Mouse (Mus musculus): ENCODE results near the gene Ank2. TPM values are rescaled to one million over a fixed set of nuclear protein-coding genes. Genes with fewer than 3 reads are reported as not detected.

The Ank2 gene
- total and polyA plus RNA-seq, 2 experiments from 2014 or later, result 160 to 575 TPM

- WGBS, result 75% methylated on average over 4 of the region's 4 CpGs
- no peak overlapping the region for H3K4me2 ChIP-seq (ENCODE audit: low read depth)
- H3K4me1 ChIP-seq (ENCODE audit: insufficient read depth), result no peaks in the 10 kb centered on the region
- peaks cover 78% of the 10 kb centered on the region for H3K36me3 ChIP-seq (ENCODE audit: insufficient read depth)
- no peaks in the 10 kb centered on the region for H3K9me3 ChIP-seq (ENCODE audit: low read length)
- 0 out of 2 replicates have a peak, but pooled peaks have one; percentile 12 for ATAC-seq
- no peak for TF ChIP-seq CTCF (IDR thresholded peaks at IDR 0.05; ENCODE audit: low read depth)
- no peak overlapping the region for H3K4me3 ChIP-seq (ENCODE audit: low read depth, low read length)
- no peak for DNase-seq
- no peaks in the 10 kb centered on the region for H3K27me3 ChIP-seq (ENCODE audit: insufficient read depth, low read length)
- no peak overlapping the region for H3K9ac ChIP-seq
- no peak overlapping the region for H3K27ac ChIP-seq (ENCODE audit: low read depth, low read length)
Observed at GRCm38 (mm10) chr3:126944838-126945237, 554.3 kb downstream of the Ank2 start.

DNA sequence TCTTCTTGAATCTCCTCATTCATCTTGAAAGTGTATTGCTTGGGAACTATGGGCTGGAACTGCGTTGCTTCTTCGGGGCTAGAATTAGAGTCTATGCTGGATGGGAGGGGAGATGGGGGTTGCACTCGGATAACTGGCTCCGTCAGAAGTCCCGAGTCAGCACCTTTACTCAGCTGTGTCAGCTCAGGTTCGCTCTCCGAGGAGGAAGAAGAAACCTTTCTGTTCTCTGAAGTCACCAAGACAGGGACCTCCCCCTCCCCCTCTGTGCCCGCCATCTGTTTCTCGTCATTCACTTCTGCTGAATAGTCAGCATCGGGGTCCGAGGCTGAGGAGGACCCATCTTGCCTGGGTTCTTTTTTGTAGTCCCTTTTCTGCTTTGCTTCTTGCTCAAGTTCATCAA is 555.1 kb downstream of the Ank2 start:
- TF ChIP-seq CTCF (IDR thresholded peaks at IDR 0.05; ENCODE audit: low read depth), result no peak
- ATAC-seq, result no peak

DNA sequence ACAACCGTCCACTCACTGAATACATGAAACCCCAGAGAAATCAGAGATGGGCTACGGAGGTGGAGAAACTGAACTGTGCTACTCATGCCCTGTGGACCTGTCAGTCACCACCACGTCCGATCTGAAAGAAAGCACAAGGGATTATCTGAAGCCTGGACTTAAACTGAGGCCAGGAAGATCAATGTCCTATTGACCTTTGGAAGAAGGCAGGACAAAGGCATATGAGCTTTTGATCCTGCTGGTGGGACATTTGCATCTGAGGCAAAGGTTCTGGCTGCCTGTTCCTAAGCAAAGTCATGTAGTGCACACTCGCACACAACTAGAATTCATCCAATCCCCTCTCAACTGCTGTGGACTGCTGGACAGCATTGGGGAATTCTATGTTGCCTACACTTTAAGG is 558.7 kb downstream of the Ank2 start:
- DNase-seq, result no peak
- Histone ChIP-seq H3K4me1 (ENCODE audit: insufficient read depth) (no peaks in the 10 kb centered on the region), H3K4me2 (ENCODE audit: low read depth) (no peak overlapping the region), H3K27ac (ENCODE audit: low read depth, low read length) (no peak overlapping the region), H3K9me3 (ENCODE audit: low read length) (no peaks in the 10 kb centered on the region), H3K4me3 (ENCODE audit: low read depth, low read length) (no peak overlapping the region), H3K36me3 (ENCODE audit: insufficient read depth) (peaks cover 67% of the 10 kb centered on the region), H3K27me3 (ENCODE audit: insufficient read depth, low read length) (no peaks in the 10 kb centered on the region), H3K9ac (no peak overlapping the region)
- no peak for TF ChIP-seq CTCF (IDR thresholded peaks at IDR 0.05; ENCODE audit: low read depth)
- no peak for ATAC-seq
- 52% methylated on average over 5 of the region's 5 CpGs for WGBS

More for the DNA sequence above, 555.1 kb downstream of the Ank2 start:
- Histone ChIP-seq H3K36me3 (ENCODE audit: insufficient read depth) (peaks cover 79% of the 10 kb centered on the region), H3K27ac (ENCODE audit: low read depth, low read length) (no peak overlapping the region), H3K4me3 (ENCODE audit: low read depth, low read length) (no peak overlapping the region), H3K9me3 (ENCODE audit: low read length) (no peaks in the 10 kb centered on the region), H3K27me3 (ENCODE audit: insufficient read depth, low read length) (no peaks in the 10 kb centered on the region), H3K9ac (no peak overlapping the region), H3K4me2 (ENCODE audit: low read depth) (no peak overlapping the region), H3K4me1 (ENCODE audit: insufficient read depth) (no peaks in the 10 kb centered on the region)
- no peak for DNase-seq
- WGBS, result 88% methylated on average over 11 of the region's 11 CpGs

GRCm38 (mm10) chr3:126931884-126932506 is 567.2 kb downstream of the Ank2 start:
- DNase-seq (peak; percentile 55), ATAC-seq (peak; percentile 87)
- H3K36me3 ChIP-seq (ENCODE audit: insufficient read depth), result peaks cover 62% of the 10 kb centered on the region
- H3K9ac ChIP-seq, result no peak overlapping the region
- H3K4me3 ChIP-seq (ENCODE audit: low read depth, low read length), result no peak overlapping the region
- peak; percentile 85 for TF ChIP-seq CTCF (IDR thresholded peaks at IDR 0.05; ENCODE audit: low read depth)
- WGBS, result 79% methylated on average over 4 of the region's 4 CpGs
- no peaks in the 10 kb centered on the region for H3K9me3 ChIP-seq (ENCODE audit: low read length)
- no peaks in the 10 kb centered on the region for H3K4me1 ChIP-seq (ENCODE audit: insufficient read depth)
- no peaks in the 10 kb centered on the region for H3K27me3 ChIP-seq (ENCODE audit: insufficient read depth, low read length)
- H3K4me2 ChIP-seq (ENCODE audit: low read depth), result no peak overlapping the region
- H3K27ac ChIP-seq (ENCODE audit: low read depth, low read length), result no peak overlapping the region

- 84% methylated on average over 12 of the region's 12 CpGs for WGBS
Observed at GRCm38 (mm10) chr3:126923575-126924382, 575.4 kb downstream of the Ank2 start.

GRCm38 (mm10) chr3:126921941-126922340 is 577.2 kb downstream of the Ank2 start:
- no peak overlapping the region for H3K9ac ChIP-seq
- no peaks in the 10 kb centered on the region for H3K9me3 ChIP-seq (ENCODE audit: low read length)
- no peaks in the 10 kb centered on the region for H3K4me1 ChIP-seq (ENCODE audit: insufficient read depth)
- DNase-seq (no peak), ATAC-seq (no peak)
- H3K4me2 ChIP-seq (ENCODE audit: low read depth), result no peak overlapping the region
- no peak for TF ChIP-seq CTCF (IDR thresholded peaks at IDR 0.05; ENCODE audit: low read depth)
- 69% methylated on average over 3 of the region's 3 CpGs for WGBS
- H3K27me3 ChIP-seq (ENCODE audit: insufficient read depth, low read length), result no peaks in the 10 kb centered on the region
- H3K27ac ChIP-seq (ENCODE audit: low read depth, low read length), result no peak overlapping the region
- H3K4me3 ChIP-seq (ENCODE audit: low read depth, low read length), result no peak overlapping the region
- H3K36me3 ChIP-seq (ENCODE audit: insufficient read depth), result peaks cover 27% of the 10 kb centered on the region

More at GRCm38 (mm10) chr3:126923575-126924382, 575.4 kb downstream of the Ank2 start:
- Histone ChIP-seq H3K9me3 (ENCODE audit: low read length) (no peaks in the 10 kb centered on the region), H3K27ac (ENCODE audit: low read depth, low read length) (no peak overlapping the region), H3K27me3 (ENCODE audit: insufficient read depth, low read length) (no peaks in the 10 kb centered on the region), H3K9ac (no peak overlapping the region), H3K4me2 (ENCODE audit: low read depth) (no peak overlapping the region), H3K4me1 (ENCODE audit: insufficient read depth) (no peaks in the 10 kb centered on the region), H3K4me3 (ENCODE audit: low read depth, low read length) (no peak overlapping the region), H3K36me3 (ENCODE audit: insufficient read depth) (peaks cover 40% of the 10 kb centered on the region)
- no peak for TF ChIP-seq CTCF (IDR thresholded peaks at IDR 0.05; ENCODE audit: low read depth)
- ATAC-seq (no peak), DNase-seq (no peak)

GRCm38 (mm10) chr3:126920296-126920695 is 578.9 kb downstream of the Ank2 start:
- H3K27me3 ChIP-seq (ENCODE audit: insufficient read depth, low read length), result no peaks in the 10 kb centered on the region
- no peaks in the 10 kb centered on the region for H3K4me1 ChIP-seq (ENCODE audit: insufficient read depth)
- no peaks in the 10 kb centered on the region for H3K9me3 ChIP-seq (ENCODE audit: low read length)
- ATAC-seq (peak; percentile 18; the same call in 1 of the 2 replicates), DNase-seq (no peak)
- 79% methylated on average over 3 of the region's 3 CpGs for WGBS
- H3K9ac ChIP-seq, result no peak overlapping the region
- H3K27ac ChIP-seq (ENCODE audit: low read depth, low read length), result no peak overlapping the region
- no peak overlapping the region for H3K4me3 ChIP-seq (ENCODE audit: low read depth, low read length)
- no peak for TF ChIP-seq CTCF (IDR thresholded peaks at IDR 0.05; ENCODE audit: low read depth)
- peaks cover 16% of the 10 kb centered on the region for H3K36me3 ChIP-seq (ENCODE audit: insufficient read depth)
- H3K4me2 ChIP-seq (ENCODE audit: low read depth), result no peak overlapping the region

Data from forebrain, postnatal 0 days (tissue).